Mouse (Mus musculus) limb, embryonic 15.5 days (tissue): ENCODE data around the gene Kdm2b. TPM values are rescaled to one million over a fixed set of nuclear protein-coding genes. Genes with fewer than 3 reads are reported as not detected.

Experiments used
- ATAC-seq: fragments of 200-750 bp; cut with Nextera tagmentation; 2 replicates; pipeline ENCODE4 v1.8.0; 2017; ENCODE audit warnings: low read depth, moderate TSS enrichment; ENCODE audit not compliant: insufficient number of reproducible peaks, low FRiP score, low TSS enrichment
- H3K27ac ChIP-seq: fragments of 300-500 bp; sonication (generic); 2 replicates; pipeline ENCODE4 v1.5.1; 2015; ENCODE audit warnings: moderate library complexity, mild to moderate bottlenecking, inconsistent platforms
- H3K27me3 ChIP-seq: fragments of 300-500 bp; sonication (generic); 2 replicates; pipeline ENCODE4 v1.6.1; 2015; ENCODE audit warnings: inconsistent platforms
- H3K36me3 ChIP-seq: fragments of 300-500 bp; sonication (generic); 2 replicates; pipeline ENCODE4 v1.6.1; 2015; ENCODE audit warnings: inconsistent platforms
- H3K4me1 ChIP-seq: fragments of 300-500 bp; sonication (generic); 2 replicates; pipeline ENCODE4 v1.6.1; 2015; ENCODE audit warnings: inconsistent platforms
- H3K4me2 ChIP-seq: fragments of 300-500 bp; sonication (generic); 2 replicates; pipeline ENCODE4 v1.6.1; 2015; ENCODE audit warnings: mild to moderate bottlenecking, inconsistent platforms
- H3K4me3 ChIP-seq: fragments of 300-500 bp; sonication (generic); 2 replicates; pipeline ENCODE4 v1.5.1; 2015; ENCODE audit warnings: mild to moderate bottlenecking, inconsistent platforms
- H3K9ac ChIP-seq: fragments of 300-500 bp; sonication (generic); 2 replicates; pipeline ENCODE4 v1.6.1; 2015; ENCODE audit warnings: inconsistent platforms
- H3K9me3 ChIP-seq: fragments of 300-500 bp; sonication (generic); 2 replicates; pipeline ENCODE4 v1.6.1; 2016; ENCODE audit warnings: inconsistent platforms
- WGBS: fragments of 180-500 bp; shearing (Covaris S2); methylation state at CpG from one replicate; pipeline ENCODE4 v1.1.7; 2015; 5-methylcytosine and 5-hydroxymethylcytosine counted together
- polyA plus RNA-seq: library from polyadenylated mRNA; unstranded; fragments of >200 nt; fragmentation: Nextera tagmentation; extraction: Ambion mirVana; gene quantifications from 2 replicates; pipeline ENCODE4 v1.2.1, GENCODE M21; 2015

The Kdm2b gene
- polyA plus RNA-seq, 1 experiment from 2014 or later: 46.0 TPM

DNA sequence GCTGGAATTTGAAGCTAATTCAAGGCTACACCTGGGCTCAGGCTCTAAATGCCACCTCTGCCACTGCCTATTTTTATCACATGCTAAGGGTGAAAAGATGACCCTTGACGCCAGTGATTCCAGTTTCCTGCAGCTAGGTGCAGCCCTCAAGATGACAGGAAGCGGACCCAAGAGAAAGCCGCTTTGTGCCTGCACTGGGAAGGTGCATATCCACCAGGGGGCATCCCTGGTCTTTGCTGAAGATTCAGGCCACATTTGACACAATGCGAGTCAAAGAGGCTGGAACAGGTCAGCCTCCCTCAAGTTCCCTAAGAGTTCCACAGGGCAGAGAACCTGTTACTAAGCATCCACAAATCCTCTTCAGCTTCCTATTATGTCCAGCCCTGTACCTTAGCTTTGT is 21.3 kb downstream of the Kdm2b start:
- H3K9ac ChIP-seq: no peak overlapping the region
- H3K4me2 ChIP-seq: no peak overlapping the region
- no peaks in the 10 kb centered on the region for H3K36me3 ChIP-seq
- 0 out of 2 replicates have a peak, but pooled peaks cover 4% of the 10 kb centered on the region for H3K4me1 ChIP-seq
- 25% methylated on average over 4 of the region's 4 CpGs for WGBS
- H3K27me3 ChIP-seq: no peaks in the 10 kb centered on the region
- H3K27ac ChIP-seq: no peak overlapping the region
- no peak overlapping the region for H3K4me3 ChIP-seq
- ATAC-seq: no peak
- no peaks in the 10 kb centered on the region for H3K9me3 ChIP-seq

DNA sequence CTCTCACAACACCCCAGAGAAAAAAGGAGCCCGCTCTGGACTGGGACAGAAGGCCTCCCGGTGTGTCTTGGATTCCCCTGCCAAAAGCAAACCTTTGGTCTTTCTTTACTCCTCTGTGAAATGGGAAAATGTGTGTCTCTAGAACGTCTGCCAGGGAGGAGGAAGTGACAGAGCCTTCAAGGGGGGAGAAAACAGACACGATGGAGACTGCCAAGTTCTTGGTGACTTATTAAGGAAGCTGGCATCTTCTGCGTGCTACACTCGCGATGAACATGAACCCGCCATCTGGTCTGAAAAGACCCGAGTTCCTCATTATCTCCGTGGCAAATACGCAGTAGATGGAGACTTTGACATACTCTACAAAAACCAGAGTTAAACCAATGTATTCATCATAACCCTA is 24.2 kb downstream of the Kdm2b start:
- no peak overlapping the region for H3K27ac ChIP-seq
- H3K4me3 ChIP-seq: no peak overlapping the region
- H3K4me1 ChIP-seq: 0 out of 2 replicates have a peak, but pooled peaks cover 4% of the 10 kb centered on the region
- no peak for ATAC-seq
- no peaks in the 10 kb centered on the region for H3K9me3 ChIP-seq
- peaks cover 6% of the 10 kb centered on the region; the same call in 1 of the 2 replicates for H3K36me3 ChIP-seq
- H3K27me3 ChIP-seq: no peaks in the 10 kb centered on the region
- no peak overlapping the region for H3K4me2 ChIP-seq
- 78% methylated on average over 11 of the region's 11 CpGs for WGBS
- no peak overlapping the region for H3K9ac ChIP-seq

DNA sequence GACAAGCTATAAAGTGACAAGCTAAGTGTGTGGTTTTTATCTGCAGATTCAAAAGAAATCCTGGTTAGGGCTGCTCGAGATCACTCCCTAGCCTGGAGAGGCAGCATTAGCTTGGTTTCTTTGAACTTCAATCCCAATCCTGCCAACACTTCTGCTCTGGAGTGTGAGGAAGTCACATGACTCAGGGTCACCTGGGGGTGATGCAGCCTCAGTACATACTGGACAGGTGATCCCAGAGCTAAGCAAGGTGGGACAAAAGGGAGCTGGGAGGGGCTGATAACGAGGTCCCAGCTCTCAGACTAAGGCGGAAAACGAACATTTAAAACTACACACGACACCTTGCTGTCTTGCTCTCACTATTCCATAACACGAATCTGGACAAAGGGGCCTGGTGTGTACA is 24.8 kb downstream of the Kdm2b start:
- Histone ChIP-seq H3K36me3 (peaks cover 6% of the 10 kb centered on the region; the same call in 1 of the 2 replicates), H3K9ac (no peak overlapping the region), H3K27ac (no peak overlapping the region), H3K4me2 (no peak overlapping the region), H3K4me1 (0 out of 2 replicates have a peak, but pooled peaks cover 4% of the 10 kb centered on the region), H3K4me3 (no peak overlapping the region), H3K9me3 (no peaks in the 10 kb centered on the region), H3K27me3 (no peaks in the 10 kb centered on the region)
- no peak for ATAC-seq
- 83% methylated on average over 6 of the region's 6 CpGs for WGBS

DNA sequence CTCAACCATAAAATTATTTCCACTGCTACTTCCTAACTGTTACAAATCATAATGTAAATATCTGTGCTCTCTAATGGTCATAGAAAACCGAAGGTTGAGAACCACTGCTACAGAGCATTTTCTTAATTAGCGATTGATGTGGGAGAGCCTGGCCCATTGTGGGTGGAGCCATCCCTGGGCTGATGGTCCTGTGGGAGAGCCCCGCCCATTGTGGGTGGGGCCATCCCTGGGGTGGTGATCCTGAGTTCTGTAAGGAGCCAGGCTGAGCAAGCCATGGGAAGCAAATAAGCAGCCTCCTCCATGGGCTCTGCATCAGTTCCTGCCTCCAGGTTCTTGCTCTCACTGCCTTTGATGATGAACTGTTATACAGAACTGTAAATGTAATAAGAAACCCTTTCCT is 27.7 kb downstream of the Kdm2b start:
- Histone ChIP-seq H3K9me3 (no peaks in the 10 kb centered on the region), H3K4me1 (no peaks in the 10 kb centered on the region), H3K27ac (no peak overlapping the region), H3K4me3 (no peak overlapping the region), H3K4me2 (no peak overlapping the region), H3K36me3 (peaks cover 6% of the 10 kb centered on the region; the same call in 1 of the 2 replicates), H3K27me3 (no peaks in the 10 kb centered on the region), H3K9ac (no peak overlapping the region)
- ATAC-seq: no peak
- 44% methylated on average over 3 of the region's 3 CpGs for WGBS

DNA sequence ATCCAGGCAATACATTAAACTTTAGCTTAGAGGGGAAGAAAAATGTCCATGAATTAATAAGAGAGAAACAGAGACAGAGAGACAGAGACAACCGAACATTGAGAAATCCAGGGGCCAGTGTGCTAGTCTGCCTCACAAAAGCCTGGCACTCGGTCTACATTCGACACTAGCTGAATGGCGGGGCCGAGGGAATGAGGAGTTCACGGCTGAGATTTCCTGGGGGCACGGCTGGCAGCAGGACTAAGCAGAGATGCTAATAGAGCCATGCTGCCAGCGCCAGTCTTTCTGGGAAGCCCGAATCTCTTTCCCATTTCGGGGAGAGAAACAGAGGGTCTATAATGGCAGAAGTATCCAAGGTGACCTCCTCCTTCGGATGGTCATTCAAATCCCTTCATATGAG is 30.2 kb downstream of the Kdm2b start:
- H3K4me3 ChIP-seq: no peak overlapping the region
- H3K27ac ChIP-seq: no peak overlapping the region
- no peaks in the 10 kb centered on the region for H3K9me3 ChIP-seq
- no peaks in the 10 kb centered on the region for H3K4me1 ChIP-seq
- H3K9ac ChIP-seq: no peak overlapping the region
- WGBS: 87% methylated on average over 11 of the region's 11 CpGs
- H3K36me3 ChIP-seq: peaks cover 6% of the 10 kb centered on the region; the same call in 1 of the 2 replicates
- no peak overlapping the region for H3K4me2 ChIP-seq
- ATAC-seq: no peak
- H3K27me3 ChIP-seq: peaks cover 3% of the 10 kb centered on the region; the same call in 1 of the 2 replicates

DNA sequence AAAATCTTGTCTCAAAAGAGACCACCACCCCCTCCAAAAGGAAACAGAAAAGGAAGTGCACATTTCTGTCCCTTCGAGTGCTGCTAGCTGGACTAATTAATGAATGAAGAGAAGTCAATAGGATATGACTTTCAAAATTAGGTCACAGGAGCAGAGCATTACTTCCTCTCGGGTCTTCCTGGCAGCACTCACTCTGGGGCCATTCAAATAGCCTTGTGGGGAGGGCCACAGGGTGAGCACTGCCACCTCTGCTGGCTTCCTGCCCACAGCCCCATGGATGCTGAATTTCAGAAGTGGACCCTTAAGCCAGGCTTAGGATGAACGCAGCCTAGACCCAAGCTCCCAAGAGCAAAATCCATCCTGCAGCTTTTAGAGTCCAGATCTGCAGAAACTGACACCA is 33.6 kb downstream of the Kdm2b start:
- Histone ChIP-seq H3K4me3 (no peak overlapping the region), H3K9ac (no peak overlapping the region), H3K27ac (no peak overlapping the region), H3K4me2 (no peak overlapping the region), H3K9me3 (no peaks in the 10 kb centered on the region), H3K27me3 (peaks cover 33% of the 10 kb centered on the region), H3K36me3 (peaks cover 5% of the 10 kb centered on the region; the same call in 1 of the 2 replicates), H3K4me1 (peaks cover 15% of the 10 kb centered on the region)
- WGBS: 63% methylated on average over 3 of the region's 3 CpGs
- ATAC-seq: no peak

DNA sequence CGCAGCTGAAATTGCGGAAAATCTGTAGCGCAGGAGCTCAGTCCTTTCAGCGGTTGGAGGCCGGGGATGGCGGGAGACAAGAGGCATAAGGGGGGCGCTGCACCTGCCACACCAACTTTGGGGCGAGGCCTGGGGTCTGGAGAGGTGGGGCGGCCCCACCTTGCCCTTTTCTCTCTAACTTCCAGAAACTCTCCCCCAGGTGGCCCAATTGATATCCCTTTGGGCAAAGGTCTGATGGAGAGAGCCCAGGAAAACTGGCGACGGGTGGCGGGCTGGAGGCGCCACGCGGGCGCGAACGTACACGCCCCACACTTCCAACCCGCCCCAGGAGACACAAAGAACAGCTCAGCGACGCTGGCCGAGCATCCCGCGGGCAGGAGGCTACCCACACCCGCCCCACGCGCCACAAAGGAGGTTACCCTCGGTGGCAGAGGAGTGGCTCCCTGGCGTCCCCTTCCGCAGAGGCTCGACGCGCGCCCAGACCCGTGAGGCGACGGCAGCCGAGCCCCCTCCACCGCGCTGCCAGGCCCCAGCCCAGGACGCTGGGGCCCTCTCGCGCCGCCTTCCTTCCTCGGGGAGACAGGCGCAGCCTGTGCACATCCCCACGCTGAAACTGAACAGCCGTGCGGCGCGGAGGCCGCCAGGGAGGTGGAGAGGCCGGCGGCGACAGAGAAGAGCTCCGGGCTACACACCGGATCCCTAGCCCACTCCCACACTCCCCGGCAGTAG is 37.5 kb downstream of the Kdm2b start:
- H3K9ac ChIP-seq: peak overlapping the region; percentile 47
- no peak overlapping the region for H3K27ac ChIP-seq
- 3% methylated on average over 58 of the region's 59 CpGs for WGBS

DNA sequence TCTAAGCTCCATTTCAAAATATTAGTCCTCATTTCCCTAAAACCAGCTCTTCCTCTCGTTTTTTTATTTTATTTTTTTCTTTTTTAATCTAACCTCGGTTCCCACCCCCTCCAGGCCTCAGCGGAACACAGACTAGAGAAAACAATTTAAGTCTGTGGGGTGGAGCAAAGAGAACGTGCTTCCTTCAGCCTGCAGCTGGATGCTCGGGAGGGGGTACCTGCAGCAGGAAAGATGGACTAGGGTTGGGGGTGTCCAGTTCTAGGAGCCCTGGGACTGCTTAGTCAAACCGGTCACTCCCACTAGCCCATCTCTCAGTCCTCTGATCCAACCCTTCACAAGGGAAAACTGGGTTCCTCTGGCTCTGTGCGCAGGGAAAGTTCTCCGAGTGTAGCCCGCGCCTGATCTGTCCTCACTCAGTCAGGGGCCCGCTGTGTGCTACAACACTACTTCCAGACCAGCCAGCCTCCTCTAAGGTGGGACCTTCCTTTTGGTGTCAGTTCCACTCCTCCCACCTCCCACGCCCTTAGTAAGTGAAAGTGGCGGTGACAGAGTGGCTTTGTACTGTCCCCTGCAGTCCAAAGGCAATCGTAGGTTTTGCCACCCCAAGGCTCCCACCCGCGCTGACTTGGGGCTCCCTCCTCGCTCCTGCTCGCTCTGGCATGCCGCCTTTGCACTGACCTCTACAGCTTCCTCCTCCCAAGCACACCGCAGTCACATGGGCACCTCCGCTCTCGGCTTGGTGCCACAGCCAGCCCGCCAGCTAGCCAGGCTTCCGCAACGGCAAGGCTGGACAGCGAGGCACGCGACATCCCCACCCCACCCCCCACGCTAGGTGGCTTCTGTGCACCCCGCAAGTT is 38.3 kb downstream of the Kdm2b start:
- 8% methylated on average over 30 of the region's 30 CpGs for WGBS

More for the DNA sequence above, 37.5 kb downstream of the Kdm2b start:
- Histone ChIP-seq H3K27me3 (peaks cover 37% of the 10 kb centered on the region), H3K36me3 (no peaks in the 10 kb centered on the region), H3K4me1 (peaks cover 24% of the 10 kb centered on the region), H3K9me3 (no peaks in the 10 kb centered on the region), H3K4me3 (peak overlapping the region; percentile 42), H3K4me2 (peak overlapping the region; percentile 88)
- no peak for ATAC-seq

DNA sequence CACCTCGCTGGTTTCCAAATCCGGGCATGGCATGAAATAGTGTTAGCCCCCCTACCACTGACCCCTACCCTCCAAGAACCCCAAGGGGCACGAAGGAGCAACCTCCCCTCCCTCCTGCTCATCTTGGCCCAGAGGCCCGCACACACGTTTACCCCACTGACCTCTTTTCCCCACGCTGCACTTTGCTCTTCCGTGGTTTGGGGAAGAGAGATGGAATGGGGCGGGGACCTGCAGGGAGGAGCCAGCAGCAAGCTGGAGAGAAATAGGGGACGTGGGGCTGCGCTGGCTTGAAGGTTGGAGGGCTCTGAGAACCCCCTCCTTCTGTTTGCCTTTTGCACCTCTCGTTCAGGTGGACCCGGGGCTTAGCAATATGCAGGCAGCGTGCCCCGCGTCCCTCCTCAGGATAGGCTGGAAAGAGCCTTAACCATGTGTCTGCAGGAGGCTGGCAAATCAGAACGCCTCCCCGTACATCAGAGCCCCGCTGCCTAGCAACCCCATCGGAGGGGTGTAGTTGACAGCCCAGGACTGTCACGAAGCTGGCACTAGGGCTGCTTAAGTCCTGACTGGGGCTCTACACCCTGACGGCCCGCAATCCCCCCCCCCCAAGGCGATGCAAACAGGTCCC is 39.2 kb downstream of the Kdm2b start:
- ATAC-seq: 0 out of 2 replicates have a peak, but pooled peaks have one; percentile 44
- Histone ChIP-seq H3K36me3 (0 out of 2 replicates have a peak, but pooled peaks cover 4% of the 10 kb centered on the region), H3K4me3 (peak overlapping the region; percentile 42), H3K9me3 (no peaks in the 10 kb centered on the region), H3K4me1 (peaks cover 24% of the 10 kb centered on the region), H3K9ac (no peak overlapping the region), H3K27me3 (peaks cover 37% of the 10 kb centered on the region), H3K4me2 (peak overlapping the region; percentile 88), H3K27ac (no peak overlapping the region)
- WGBS: 23% methylated on average over 22 of the region's 23 CpGs

More for the DNA sequence above, 38.3 kb downstream of the Kdm2b start:
- H3K9ac ChIP-seq: peak overlapping the region; percentile 28; the same call in 1 of the 2 replicates
- no peaks in the 10 kb centered on the region for H3K9me3 ChIP-seq
- peak overlapping the region; percentile 88 for H3K4me2 ChIP-seq
- peaks cover 37% of the 10 kb centered on the region for H3K27me3 ChIP-seq
- peaks cover 24% of the 10 kb centered on the region for H3K4me1 ChIP-seq
- no peak overlapping the region for H3K27ac ChIP-seq
- peak overlapping the region; percentile 42 for H3K4me3 ChIP-seq
- no peak for ATAC-seq
- 0 out of 2 replicates have a peak, but pooled peaks cover 4% of the 10 kb centered on the region for H3K36me3 ChIP-seq

DNA sequence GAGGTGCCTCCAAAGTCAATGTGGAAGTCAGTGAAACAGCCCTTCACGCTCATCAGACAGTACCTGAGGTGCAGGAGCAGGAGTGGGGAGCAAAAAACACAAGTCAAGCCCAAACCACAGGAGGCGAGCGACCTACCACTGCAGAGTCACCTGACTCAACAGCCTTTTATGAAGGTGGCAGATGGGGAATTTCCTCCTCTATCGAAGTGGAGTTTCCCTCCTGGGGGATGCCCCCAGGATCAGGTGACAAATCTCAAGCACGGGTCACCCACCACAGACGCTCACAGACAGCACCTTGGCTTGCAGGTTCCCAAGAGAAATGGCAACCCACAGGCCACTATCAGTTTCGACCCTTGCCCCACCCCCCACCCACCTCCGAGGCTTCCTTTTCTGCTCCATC is 40.5 kb downstream of the Kdm2b start:
- no peak overlapping the region for H3K4me2 ChIP-seq
- WGBS: 84% methylated on average over 8 of the region's 8 CpGs
- peaks cover 24% of the 10 kb centered on the region for H3K4me1 ChIP-seq
- H3K9me3 ChIP-seq: no peaks in the 10 kb centered on the region
- no peak overlapping the region for H3K27ac ChIP-seq
- ATAC-seq: no peak
- H3K27me3 ChIP-seq: peaks cover 32% of the 10 kb centered on the region
- 0 out of 2 replicates have a peak, but pooled peaks cover 4% of the 10 kb centered on the region for H3K36me3 ChIP-seq
- no peak overlapping the region for H3K4me3 ChIP-seq
- no peak overlapping the region for H3K9ac ChIP-seq

DNA sequence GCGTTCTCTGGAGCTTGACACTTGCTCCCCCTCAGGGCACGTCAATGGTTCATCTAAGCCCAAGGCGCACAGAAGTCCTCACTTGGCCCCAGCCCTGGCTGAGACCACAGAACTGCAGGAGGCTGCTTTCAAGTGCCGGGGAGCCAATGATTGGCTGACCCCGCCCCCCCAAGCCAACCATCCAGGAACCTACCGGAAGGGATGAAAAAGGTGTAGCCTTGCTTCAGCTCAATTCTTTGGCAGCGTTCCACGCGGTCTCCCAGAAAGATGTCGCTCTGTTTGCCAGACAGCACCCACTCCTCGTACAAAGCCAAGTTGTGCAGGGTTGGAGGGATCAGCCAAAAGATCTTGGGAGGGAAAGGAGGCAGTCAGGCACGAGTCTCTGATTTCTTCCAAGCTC is 42.1 kb downstream of the Kdm2b start:
- Histone ChIP-seq H3K4me3 (no peak overlapping the region), H3K27me3 (peaks cover 17% of the 10 kb centered on the region), H3K4me1 (peaks cover 24% of the 10 kb centered on the region), H3K9me3 (no peaks in the 10 kb centered on the region), H3K4me2 (no peak overlapping the region), H3K9ac (no peak overlapping the region), H3K27ac (no peak overlapping the region), H3K36me3 (0 out of 2 replicates have a peak, but pooled peaks cover 4% of the 10 kb centered on the region)
- 71% methylated on average over 12 of the region's 12 CpGs for WGBS
- ATAC-seq: no peak
